Mouse (Mus musculus) E14TG2a.4 (cell line): Measurements from ENCODE around the gene Ntrk1.
A peak's percentile ranks its signal among the peaks of the same experiment; 100 is the strongest.

Experiments used
- H3K27me3 ChIP-seq: 2 replicates; pipeline ENCODE4 v1.6.1; 2014; ENCODE audit warnings: low read length, control low read depth; ENCODE audit not compliant: insufficient read depth
- H3K36me3 ChIP-seq: 2 replicates; pipeline ENCODE4 v1.6.1; 2014; ENCODE audit warnings: low read length, control low read depth; ENCODE audit not compliant: insufficient read depth
- H3K4me1 ChIP-seq: replicated peaks from 2 replicates; pipeline ENCODE4 v1.6.1; 2014; ENCODE audit warnings: low read depth, low read length, control low read depth
- H3K4me3 ChIP-seq: replicated peaks from 2 replicates; pipeline ENCODE4 v1.5.1; 2014; ENCODE audit warnings: mild to moderate bottlenecking, low read length
- H3K9me3 ChIP-seq: 2 replicates; pipeline ENCODE4 v1.6.1; 2014; ENCODE audit warnings: low read length, control low read depth
- CTCF ChIP-seq: conservative IDR thresholded peaks from 2 replicates; pipeline ENCODE4 v1.5.1; 2014; ENCODE audit warnings: low read length
- NANOG ChIP-seq: IDR thresholded peaks from 2 replicates; pipeline ENCODE4 v1.6.1; 2014; ENCODE audit warnings: borderline replicate concordance, low read length, mixed read lengths
- POU5F1 ChIP-seq: IDR thresholded peaks from 2 replicates; pipeline ENCODE4 v1.6.1; 2014; ENCODE audit warnings: low read length, borderline replicate concordance

Gene Ntrk1

DNA sequence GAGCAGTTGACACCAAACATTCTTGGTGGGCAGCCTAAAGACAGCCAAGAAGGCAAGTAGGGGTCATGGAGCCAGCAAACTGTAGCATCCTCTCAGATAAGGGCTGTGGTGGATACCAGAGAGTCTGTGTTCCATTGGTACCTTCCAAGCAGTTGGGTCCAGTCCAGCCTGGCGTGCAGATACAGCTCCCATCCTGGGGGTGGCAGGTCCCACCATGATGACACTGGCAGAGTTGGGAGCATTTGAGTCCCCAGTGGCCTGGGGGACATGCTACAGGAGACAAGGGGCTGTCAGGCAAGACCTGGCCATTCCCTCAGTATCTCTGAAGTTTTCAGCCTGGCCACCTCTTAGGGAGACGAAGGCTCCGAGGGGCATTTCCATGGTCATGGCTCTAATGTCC lies 42.4 kb downstream of the Ntrk1 start:
- TF ChIP-seq POU5F1 (no peak), CTCF (no peak), NANOG (no peak)
- Histone ChIP-seq H3K9me3 (no peaks in the 10 kb centered on the region), H3K36me3 (no peaks in the 10 kb centered on the region), H3K4me3 (no peak overlapping the region), H3K27me3 (peaks cover 89% of the 10 kb centered on the region), H3K4me1 (peaks cover 41% of the 10 kb centered on the region)

DNA sequence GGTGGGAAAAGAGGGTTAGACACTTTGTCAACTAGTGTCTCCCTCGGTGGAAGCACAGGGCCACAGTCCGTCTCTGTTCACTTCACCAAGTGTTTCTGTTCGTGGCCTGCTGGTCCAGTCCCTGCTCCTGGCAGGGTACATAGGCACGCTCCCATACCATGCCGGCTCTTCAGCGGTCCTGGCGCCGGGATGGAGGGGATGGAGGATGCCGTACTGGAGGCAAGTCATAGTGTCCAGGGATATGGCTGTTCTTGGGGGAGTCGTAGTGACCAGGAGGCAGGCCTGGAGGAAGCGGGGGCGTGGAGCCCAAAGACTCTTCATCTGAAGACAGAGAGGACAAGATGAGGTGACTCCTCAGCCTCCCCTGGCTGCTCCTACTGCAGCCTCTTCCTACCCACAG lies 45.0 kb downstream of the Ntrk1 start:
- TF ChIP-seq NANOG (no peak), CTCF (no peak), POU5F1 (no peak)
- H3K4me1 ChIP-seq: peaks cover 36% of the 10 kb centered on the region
- H3K36me3 ChIP-seq: no peaks in the 10 kb centered on the region
- no peak overlapping the region for H3K4me3 ChIP-seq
- H3K9me3 ChIP-seq: no peaks in the 10 kb centered on the region
- peaks cover 88% of the 10 kb centered on the region for H3K27me3 ChIP-seq

GRCm38 (mm10) chr3:87749036-87749435 lies 45.9 kb downstream of the Ntrk1 start:
- peaks cover 78% of the 10 kb centered on the region for H3K27me3 ChIP-seq
- H3K4me1 ChIP-seq: peaks cover 37% of the 10 kb centered on the region
- H3K36me3 ChIP-seq: no peaks in the 10 kb centered on the region
- H3K4me3 ChIP-seq: peak overlapping the region; percentile 35; the same call in 1 of the 2 replicates
- no peak for TF ChIP-seq NANOG
- peak; percentile 72 for TF ChIP-seq CTCF
- no peak for TF ChIP-seq POU5F1
- no peaks in the 10 kb centered on the region for H3K9me3 ChIP-seq

DNA sequence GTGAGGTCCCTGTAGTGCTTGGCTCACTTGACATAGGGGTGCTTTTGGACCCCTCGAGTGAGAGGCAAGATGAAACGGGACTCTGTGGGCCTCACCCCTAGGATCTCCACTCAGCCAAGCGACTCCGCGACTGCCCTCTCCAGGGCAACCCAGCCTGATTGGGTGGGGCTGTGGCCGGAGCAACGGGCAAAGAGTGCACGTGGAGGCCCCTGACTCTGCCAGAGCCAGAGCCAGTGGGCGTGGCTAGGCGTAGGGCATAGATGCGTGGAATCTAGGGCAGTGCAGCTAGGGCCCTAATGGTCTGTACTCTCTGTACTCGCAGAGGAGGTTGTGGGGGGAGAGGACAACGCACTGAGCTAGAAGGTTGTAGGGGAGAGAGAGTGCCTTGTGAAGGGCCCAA lies 46.5 kb downstream of the Ntrk1 start, which contains the start of gene Lrrc71:
Gene Lrrc71, minus strand, starts transcription at position 195 of the 400 bp plus-strand sequence.
- H3K36me3 ChIP-seq: no peaks in the 10 kb centered on the region
- peaks cover 72% of the 10 kb centered on the region for H3K27me3 ChIP-seq

GRCm38 (mm10) chr3:87745036-87745659 lies 49.8 kb downstream of the Ntrk1 start:
- peaks cover 46% of the 10 kb centered on the region for H3K27me3 ChIP-seq
- H3K36me3 ChIP-seq: no peaks in the 10 kb centered on the region
- no peak overlapping the region for H3K4me3 ChIP-seq
- peaks cover 26% of the 10 kb centered on the region for H3K4me1 ChIP-seq
- TF ChIP-seq CTCF: no peak
- no peak for TF ChIP-seq POU5F1
- TF ChIP-seq NANOG: no peak
- H3K9me3 ChIP-seq: no peaks in the 10 kb centered on the region

More for the DNA sequence above, 46.5 kb downstream of the Ntrk1 start, which contains the start of gene Lrrc71:
- TF ChIP-seq POU5F1 (no peak), CTCF (no peak), NANOG (no peak)
- Histone ChIP-seq H3K4me1 (peaks cover 32% of the 10 kb centered on the region), H3K9me3 (no peaks in the 10 kb centered on the region), H3K4me3 (peak within 1 kb of the TSS; percentile 35; the same call in 1 of the 2 replicates)

DNA sequence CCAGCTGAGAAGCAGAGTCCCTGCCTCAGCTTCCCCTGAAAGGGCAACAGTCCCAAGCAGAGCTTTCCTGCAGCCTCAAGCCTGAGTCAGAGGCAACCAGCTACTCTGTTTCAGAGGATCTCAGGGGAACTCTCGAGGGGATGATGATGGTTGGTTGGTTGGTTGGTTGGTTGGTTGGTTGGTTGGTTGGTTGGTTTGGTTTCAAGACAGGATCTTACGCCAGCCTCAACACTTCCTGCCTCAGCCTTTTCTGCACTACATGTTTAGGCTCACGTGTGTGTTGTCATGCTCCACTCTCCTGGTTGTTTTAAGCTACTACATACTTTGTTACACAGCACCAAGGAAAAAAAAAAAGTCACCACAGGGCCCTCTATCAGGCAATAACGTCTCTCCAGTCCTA lies 51.0 kb downstream of the Ntrk1 start:
- H3K4me3 ChIP-seq: no peak overlapping the region
- no peaks in the 10 kb centered on the region for H3K9me3 ChIP-seq
- peaks cover 26% of the 10 kb centered on the region for H3K4me1 ChIP-seq
- peaks cover 36% of the 10 kb centered on the region for H3K27me3 ChIP-seq
- H3K36me3 ChIP-seq: peaks cover under 1% of the 10 kb centered on the region; the same call in 1 of the 2 replicates
- no peak for TF ChIP-seq CTCF
- no peak for TF ChIP-seq POU5F1
- TF ChIP-seq NANOG: no peak

- H3K4me3 ChIP-seq: peak overlapping the region; percentile 29; the same call in 1 of the 2 replicates
- H3K4me1 ChIP-seq: peaks cover 21% of the 10 kb centered on the region
- peaks cover 11% of the 10 kb centered on the region for H3K36me3 ChIP-seq
- no peaks in the 10 kb centered on the region for H3K9me3 ChIP-seq
- TF ChIP-seq CTCF (no peak), NANOG (no peak), POU5F1 (no peak)
- H3K27me3 ChIP-seq: peaks cover 25% of the 10 kb centered on the region
Measured at GRCm38 (mm10) chr3:87742735-87743134, 52.2 kb downstream of the Ntrk1 start.

- no peak for TF ChIP-seq NANOG
- no peak for TF ChIP-seq CTCF
- no peak for TF ChIP-seq POU5F1
- Histone ChIP-seq H3K9me3 (no peaks in the 10 kb centered on the region), H3K4me1 (peaks cover 24% of the 10 kb centered on the region), H3K27me3 (peaks cover 19% of the 10 kb centered on the region), H3K4me3 (no peak overlapping the region), H3K36me3 (peaks cover 17% of the 10 kb centered on the region)
Measured at GRCm38 (mm10) chr3:87742013-87742412, 52.9 kb downstream of the Ntrk1 start.
